In the genomic region with DNA sequence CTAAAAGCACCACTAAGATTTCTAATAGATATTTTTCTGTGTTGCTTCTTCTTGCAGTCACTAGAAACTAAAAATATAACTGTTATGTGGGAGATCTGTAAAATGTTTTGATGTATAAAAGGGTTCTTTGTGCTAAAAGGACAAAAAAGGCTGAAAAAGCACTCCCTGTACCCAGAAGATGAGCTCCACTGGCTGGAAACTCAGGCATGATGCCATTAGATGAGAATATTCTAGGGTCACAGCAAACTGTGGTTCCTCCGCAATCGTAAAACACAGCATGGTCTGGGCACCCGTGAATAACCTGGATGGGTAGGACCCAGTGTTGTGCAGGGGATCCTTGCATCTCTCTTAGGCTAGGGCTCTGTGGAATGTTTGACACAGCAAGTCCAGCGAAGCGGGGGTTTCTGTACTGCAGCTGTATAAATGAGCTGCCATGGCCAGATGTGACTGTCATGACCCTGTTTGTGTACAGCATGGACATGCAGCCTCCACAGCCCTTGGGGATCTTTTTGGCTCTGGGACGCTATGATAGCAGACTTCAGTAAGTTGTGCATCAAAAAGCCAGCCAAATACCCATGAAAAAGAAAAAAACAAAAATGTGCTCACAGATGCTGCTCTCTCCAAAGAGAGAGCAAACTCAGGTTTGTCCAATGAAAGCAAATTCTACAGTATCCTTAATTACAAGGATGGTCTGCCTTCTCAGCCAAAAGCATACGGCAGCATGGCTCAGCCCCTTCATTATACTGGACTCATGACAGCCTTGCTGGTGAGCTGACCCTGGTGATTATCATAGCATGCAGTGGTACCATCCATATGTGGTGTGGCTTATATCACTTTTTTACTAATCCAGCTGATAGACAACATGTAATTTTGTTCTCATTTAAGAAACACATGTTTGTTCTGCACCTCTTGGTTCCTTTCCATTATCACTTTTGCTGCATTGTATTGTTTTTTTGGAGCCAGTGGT, we compare ENCODE assay signal across 12 mouse cellular contexts.
DNase-seq lines count a peak whose midpoint lies in the region; ATAC-seq and TF ChIP-seq lines count a peak whose summit lies in the region.
"Had no signal": no experiment of that assay in that cellular context is flagged by ENCODE, and none has a peak within 500 bp of the region (broad histone marks: within the 10 kb centered on the region; RNA-seq: fewer than 3 reads in every experiment).

No protein-coding gene starts in this region.

- H3K9me3 ChIP-seq in kidney, embryonic 15.5 days (replicated peaks) = no peaks in the 10 kb centered on the region
- H3K9me3 ChIP-seq: liver, embryonic 13.5 days; stomach, embryonic 15.5 days had no signal

- no peak for DNase-seq in kidney, adult 2 months
- DNase-seq in ovary, postnatal 14 days (ENCODE audit: low spot score) = peak; percentile 12
- no peak for DNase-seq in ovary, postnatal 10 days (ENCODE audit: low spot score)
- peak; percentile 51 to 69 for DNase-seq in heart, adult 9 months (ENCODE audit: low spot score in 2 of 2)
- peak; percentile 59 for DNase-seq in telencephalon, adult 2 months (ENCODE audit: low read depth, low spot score)
- DNase-seq in cerebellum, postnatal 4 days (ENCODE audit: low spot score in 2 of 2) = no peak
- DNase-seq: cerebellum, adult 9-11 months; liver, embryonic 13.5 days had no signal

- no peak for TF ChIP-seq POLR2A in kidney, adult 2 months (IDR thresholded peaks at IDR 0.05; ENCODE audit: low read depth, low read length)

- no peak overlapping the region for H3K4me3 ChIP-seq in kidney, embryonic 15.5 days (replicated peaks)
- no peak overlapping the region for H3K4me3 ChIP-seq in kidney, adult 2 months (ENCODE audit: insufficient read depth, low read depth, low read length)
- H3K4me3 ChIP-seq: liver, embryonic 13.5 days; stomach, embryonic 15.5 days had no signal

- H3K27me3 ChIP-seq in kidney, embryonic 15.5 days = no peaks in the 10 kb centered on the region
- no peaks in the 10 kb centered on the region for H3K27me3 ChIP-seq in kidney, adult 2 months (replicated peaks; ENCODE audit: control insufficient read depth, insufficient read depth, low read length)
- H3K27me3 ChIP-seq: CH12.LX; liver, embryonic 13.5 days; stomach, embryonic 15.5 days had no signal

- peak overlapping the region; percentile 41; the same call in 1 of the 2 replicates for H3K27ac ChIP-seq in kidney, embryonic 15.5 days
- no peak overlapping the region for H3K27ac ChIP-seq in kidney, adult 2 months (ENCODE audit: insufficient read depth, low read depth, low read length)
- H3K27ac ChIP-seq: liver, embryonic 13.5 days; stomach, embryonic 15.5 days had no signal

- H3K36me3 ChIP-seq in kidney, embryonic 15.5 days = no peaks in the 10 kb centered on the region
- H3K36me3 ChIP-seq in kidney, adult 2 months (ENCODE audit: control insufficient read depth, insufficient read depth, low read length) = no peaks in the 10 kb centered on the region
- H3K36me3 ChIP-seq: liver, embryonic 13.5 days; stomach, embryonic 15.5 days had no signal

- WGBS in kidney, embryonic 15.5 days = 62% methylated on average over 7 of the region's 7 CpGs
- 55% methylated on average over 7 of the region's 7 CpGs for WGBS in kidney, adult 2 months

- no peak overlapping the region for H3K9ac ChIP-seq in kidney, embryonic 15.5 days
- H3K9ac ChIP-seq: liver, embryonic 13.5 days; stomach, embryonic 15.5 days had no signal

- no peak for TF ChIP-seq CTCF in kidney, adult 2 months (conservative IDR thresholded peaks at IDR 0.05; ENCODE audit: insufficient read depth, insufficient read length, low read depth, low read length)

- H3K4me2 ChIP-seq in kidney, embryonic 15.5 days = no peak overlapping the region
- H3K4me2 ChIP-seq: liver, embryonic 13.5 days; stomach, embryonic 15.5 days had no signal

- no peak for ATAC-seq in kidney, embryonic 15.5 days (replicated peaks; ENCODE audit: low FRiP score)
- no peak for ATAC-seq in activated CD4-positive, CD25-positive, alpha-beta regulatory T cell, adult 4 months

- H3K4me1 ChIP-seq in kidney, embryonic 15.5 days = 0 out of 2 replicates have a peak, but pooled peaks cover 8% of the 10 kb centered on the region
- no peaks in the 10 kb centered on the region for H3K4me1 ChIP-seq in kidney, adult 2 months (ENCODE audit: control insufficient read depth, insufficient read depth, low read length)
- H3K4me1 ChIP-seq: liver, embryonic 13.5 days; stomach, embryonic 15.5 days had no signal

Comparison
In these comparisons a context has a peak if more than half of its experiments do, and no peak if none do; other contexts are left out.
1. DNase-seq: peak in ovary, postnatal 14 days (single experiment), heart, adult 9 months (2 of 2) and telencephalon, adult 2 months (single experiment); none in kidney, adult 2 months (single experiment), ovary, postnatal 10 days (single experiment) and cerebellum, postnatal 4 days (0 of 2).